Mouse (Mus musculus): ENCODE measurements at regions not wholly inside any gene's neighbourhood (a gene's known extent, or its start where the extent isn't known, plus 50 kb on each side); places are given as distances from the start of the nearest gene placed in this dataset.

GRCm38 (mm10) chr4:123990293-123991185 lies 72.7 kb upstream of the 4930535I16Rik start:
- TF ChIP-seq CTCF (IDR thresholded peaks at IDR 0.05; ENCODE audit: insufficient read depth, low read length) (no peak), POLR2A (IDR thresholded peaks at IDR 0.05; ENCODE audit: borderline replicate concordance, extremely low read depth, low read depth, low read length) (no peak)
- Histone ChIP-seq H3K4me3 (replicated peaks; ENCODE audit: extremely low read depth, low read depth, low read length) (no peak overlapping the region), H3K4me1 (ENCODE audit: control insufficient read depth, insufficient read depth, low read length) (peaks cover 2% of the 10 kb centered on the region; the same call in 1 of the 2 replicates)
- no peak for DNase-seq
- WGBS, result 3% methylated on average over 37 of the region's 37 CpGs

All from lung, adult 2 months (tissue).